12 mouse cellular contexts compared by ENCODE assay signal in genomic region chr2:84811880-84812279, GRCm38 (mm10). TPM values are rescaled to one million over a fixed set of nuclear protein-coding genes. Genes with fewer than 3 reads are reported as not detected.
DNase-seq lines count a peak whose midpoint lies in the region; ATAC-seq lines count a peak whose summit lies in the region.
"Had no signal": no experiment of that assay in that cellular context is flagged by ENCODE, and none has a peak within 500 bp of the region (broad histone marks: within the 10 kb centered on the region; RNA-seq: fewer than 3 reads in every experiment).

No protein-coding gene starts in this region.

- 10% methylated on average over 7 of the region's 7 CpGs for WGBS in heart, embryonic 14.5 days
- WGBS in embryonic facial prominence, embryonic 10.5 days, result 82% methylated on average over 7 of the region's 7 CpGs

- ATAC-seq in heart, embryonic 14.5 days (ENCODE audit: insufficient number of reproducible peaks, insufficient read depth, low FRiP score, low read depth), result peak; percentile 58
- ATAC-seq in megakaryocyte, adult 5-6 weeks (ENCODE audit: poor library complexity, severe bottlenecking), result peak; percentile 28

- peak overlapping the region; percentile 11; the same call in 1 of the 2 replicates for H3K9ac ChIP-seq in heart, embryonic 14.5 days (ENCODE audit: low read length)

- H3K4me3 ChIP-seq in heart, embryonic 14.5 days (ENCODE audit: control insufficient read depth in 1 of 2, insufficient read depth in 1 of 2, low read depth in 1 of 2, low read length in 2 of 2), result no peak overlapping the region
- no peak overlapping the region for H3K4me3 ChIP-seq in embryonic facial prominence, embryonic 10.5 days

- DNase-seq in ovary, adult 18-20 months (ENCODE audit: low spot score), result peak; percentile 54
- no peak for DNase-seq in ovary, postnatal 10 days (ENCODE audit: low spot score)
- DNase-seq in yolk sac, embryonic 10.5 days (ENCODE audit: low spot score), result peak; percentile 52
- DNase-seq in left cerebral cortex, postnatal 36 days (ENCODE audit: low spot score in 2 of 2), result no peak
- no peak for DNase-seq in thymus, postnatal 14 days
- DNase-seq in embryonic facial prominence, embryonic 10.5 days (ENCODE audit: low spot score), result no peak

- peak overlapping the region; percentile 31 for H3K4me2 ChIP-seq in heart, embryonic 14.5 days (ENCODE audit: low read length)

- no peaks in the 10 kb centered on the region for H3K27me3 ChIP-seq in heart, embryonic 14.5 days (ENCODE audit: control insufficient read depth, insufficient read depth, low read length)
- no peaks in the 10 kb centered on the region for H3K27me3 ChIP-seq in embryonic facial prominence, embryonic 10.5 days (replicated peaks; ENCODE audit: low read depth, poor library complexity, severe bottlenecking)
- H3K27me3 ChIP-seq: embryonic facial prominence, embryonic 13.5 days had no signal

- H3K4me1 ChIP-seq in heart, embryonic 14.5 days (ENCODE audit: control insufficient read depth in 2 of 2, insufficient read depth in 2 of 2, low read length in 2 of 2), result peaks cover 18 to 23% of the 10 kb centered on the region in 2 experiments
- H3K4me1 ChIP-seq in embryonic facial prominence, embryonic 10.5 days, result peaks cover 7% of the 10 kb centered on the region

- H3K36me3 ChIP-seq in heart, embryonic 14.5 days (ENCODE audit: control insufficient read depth, insufficient read depth, low read length), result 0 out of 2 replicates have a peak, but pooled peaks cover 4% of the 10 kb centered on the region
- H3K36me3 ChIP-seq in embryonic facial prominence, embryonic 10.5 days (replicated peaks), result no peaks in the 10 kb centered on the region

- peak overlapping the region; percentile 64 to 71 for H3K27ac ChIP-seq in heart, embryonic 14.5 days (replicated peaks in 1 of 2; ENCODE audit: control insufficient read depth in 1 of 2, insufficient read depth in 1 of 2, low read depth in 2 of 2, low read length in 2 of 2)
- H3K27ac ChIP-seq in embryonic facial prominence, embryonic 10.5 days (replicated peaks), result no peak overlapping the region

- intact Hi-C loops in left cerebral cortex, postnatal 36 days (cut with DNase I), result no loop called here

- H3K9me3 ChIP-seq in heart, embryonic 14.5 days (ENCODE audit: control insufficient read depth, low read length), result no peaks in the 10 kb centered on the region
- H3K9me3 ChIP-seq in embryonic facial prominence, embryonic 10.5 days, result no peaks in the 10 kb centered on the region
- H3K9me3 ChIP-seq: embryonic facial prominence, embryonic 13.5 days had no signal

RNA-seq across cellular contexts. Expression of gene Smtnl1, which starts 10.6 kb away (rescaled TPM):
- polyA plus RNA-seq in heart, embryonic 14.5 days (2014; fragmentation: Nextera tagmentation; extraction: Ambion mirVana), result 0.11 and 0.19 TPM in 2 replicates
- total RNA-seq in megakaryocyte, adult 5-6 weeks (2015), result not detected in 2 replicates
- not detected in 2 replicates for total RNA-seq in megakaryocyte, adult 5-6 weeks (2017)
- total RNA-seq in left cerebral cortex, postnatal 36 days (2021), result not detected
- 0.21 and 0.27 TPM in 2 replicates for polyA plus RNA-seq in embryonic facial prominence, embryonic 10.5 days (2016; fragmentation: Nextera tagmentation; extraction: Ambion mirVana)
- total RNA-seq: layer of hippocampus, adult 8-10 months had no signal
- polyA plus RNA-seq: brain, embryonic 14.5 days; neural tube, embryonic 14.5 days had no signal

RNA-seq across cellular contexts. Expression of gene Ube2l6, which starts 13.3 kb away (rescaled TPM):
- 59.4 and 82.6 TPM in 2 replicates for polyA plus RNA-seq in heart, embryonic 14.5 days (2014; fragmentation: Nextera tagmentation; extraction: Ambion mirVana)
- total RNA-seq in megakaryocyte, adult 5-6 weeks (2015), result 23.7 and 27.7 TPM in 2 replicates
- total RNA-seq in megakaryocyte, adult 5-6 weeks (2017), result 25.2 and 31.5 TPM in 2 replicates
- total RNA-seq in left cerebral cortex, postnatal 36 days (2021), result 1 to 10 TPM; 5.2 to 5.5 TPM
- polyA plus RNA-seq in embryonic facial prominence, embryonic 10.5 days (2016; fragmentation: Nextera tagmentation; extraction: Ambion mirVana), result 22.7 and 25.8 TPM in 2 replicates

RNA-seq across cellular contexts. Expression of gene Timm10, which starts 14.9 kb away (rescaled TPM):
- polyA plus RNA-seq in heart, embryonic 14.5 days (2014; fragmentation: Nextera tagmentation; extraction: Ambion mirVana), result 90.3 and 94.1 TPM in 2 replicates
- 17.7 and 18.6 TPM in 2 replicates for total RNA-seq in megakaryocyte, adult 5-6 weeks (2015)
- total RNA-seq in megakaryocyte, adult 5-6 weeks (2017), result 14.2 and 19.8 TPM in 2 replicates
- 10 to 100 TPM; 53.8 to 55.9 TPM for total RNA-seq in left cerebral cortex, postnatal 36 days (2021)
- 64.9 and 65.8 TPM in 2 replicates for polyA plus RNA-seq in embryonic facial prominence, embryonic 10.5 days (2016; fragmentation: Nextera tagmentation; extraction: Ambion mirVana)

RNA-seq across cellular contexts. Expression of gene Slc43a1, which starts 26.8 kb away (rescaled TPM):
- polyA plus RNA-seq in heart, embryonic 14.5 days (2014; fragmentation: Nextera tagmentation; extraction: Ambion mirVana), result 9.2 and 10.5 TPM in 2 replicates
- total RNA-seq in megakaryocyte, adult 5-6 weeks (2015), result 3.7 and 5.2 TPM in 2 replicates
- total RNA-seq in megakaryocyte, adult 5-6 weeks (2017), result 1.6 and 3.1 TPM in 2 replicates
- total RNA-seq in left cerebral cortex, postnatal 36 days (2021), result under 1 TPM; 0.25 to 0.32 TPM
- polyA plus RNA-seq in embryonic facial prominence, embryonic 10.5 days (2016; fragmentation: Nextera tagmentation; extraction: Ambion mirVana), result 30.4 and 35.4 TPM in 2 replicates

RNA-seq across cellular contexts. Expression of gene Serping1, which starts 36.6 kb away (rescaled TPM):
- 37.9 and 46.6 TPM in 2 replicates for polyA plus RNA-seq in heart, embryonic 14.5 days (2014; fragmentation: Nextera tagmentation; extraction: Ambion mirVana)
- total RNA-seq in megakaryocyte, adult 5-6 weeks (2015), result 1.5 and 2.1 TPM in 2 replicates
- 0.94 and 2.2 TPM in 2 replicates for total RNA-seq in megakaryocyte, adult 5-6 weeks (2017)
- 1 to 10 TPM; 5.3 to 7.7 TPM for total RNA-seq in left cerebral cortex, postnatal 36 days (2021)
- 16.6 and 18.7 TPM in 2 replicates for polyA plus RNA-seq in embryonic facial prominence, embryonic 10.5 days (2016; fragmentation: Nextera tagmentation; extraction: Ambion mirVana)

Comparison
In these comparisons a context has a peak if more than half of its experiments do, and no peak if none do; other contexts are left out.
1. DNase-seq: peak in ovary, adult 18-20 months (single experiment) and yolk sac, embryonic 10.5 days (single experiment); none in ovary, postnatal 10 days (single experiment), left cerebral cortex, postnatal 36 days (0 of 2), thymus, postnatal 14 days (single experiment) and embryonic facial prominence, embryonic 10.5 days (single experiment).